Mouse (Mus musculus) hindbrain, embryonic 16.5 days (tissue): ENCODE results near the gene Megf8. TPM values are rescaled to one million over a fixed set of nuclear protein-coding genes. Genes with fewer than 3 reads are reported as not detected.

ENCODE experiments used
- ATAC-seq: fragments of 200-750 bp; cut with Nextera tagmentation; 2 replicates; pipeline ENCODE4 v1.8.0; 2017; ENCODE audit warnings: moderate TSS enrichment, moderate library complexity
- H3K27ac ChIP-seq: fragments of 300-500 bp; sonication (generic); 2 replicates; pipeline ENCODE4 v1.5.1; 2014; ENCODE audit warnings: low read depth, mild to moderate bottlenecking, control low read depth, low read length, moderate library complexity
- H3K27me3 ChIP-seq: fragments of 300-500 bp; sonication (generic); replicated peaks from 2 replicates; pipeline ENCODE4 v1.6.1; 2014; ENCODE audit warnings: low read length; ENCODE audit not compliant: control insufficient read depth, insufficient read depth
- H3K36me3 ChIP-seq: fragments of 300-500 bp; sonication (generic); 2 replicates; pipeline ENCODE4 v1.6.1; 2014; ENCODE audit warnings: mild to moderate bottlenecking, low read length, moderate library complexity, mixed read lengths; ENCODE audit not compliant: control insufficient read depth, insufficient read depth
- H3K4me1 ChIP-seq: fragments of 300-500 bp; sonication (generic); 2 replicates; pipeline ENCODE4 v1.6.1; 2014; ENCODE audit warnings: low read depth, low read length; ENCODE audit not compliant: control insufficient read depth, insufficient read depth
- H3K4me2 ChIP-seq: fragments of 300-500 bp; sonication (generic); 2 replicates; pipeline ENCODE4 v1.6.1; 2014; ENCODE audit warnings: mild to moderate bottlenecking, low read length, control low read depth, moderate library complexity
- H3K4me3 ChIP-seq: fragments of 300-500 bp; sonication (generic); 2 replicates; pipeline ENCODE4 v1.5.1; 2014; ENCODE audit warnings: mild to moderate bottlenecking, low read length, control low read depth, moderate library complexity
- H3K9ac ChIP-seq: fragments of 300-500 bp; sonication (generic); 2 replicates; pipeline ENCODE4 v1.6.1; 2014; ENCODE audit warnings: low read depth, mild to moderate bottlenecking, control low read depth, low read length, moderate library complexity
- H3K9me3 ChIP-seq: fragments of 300-500 bp; sonication (generic); 2 replicates; pipeline ENCODE4 v1.6.1; 2014; ENCODE audit warnings: mild to moderate bottlenecking, low read length, moderate library complexity; ENCODE audit not compliant: control insufficient read depth
- WGBS: fragments of 180-500 bp; shearing (Covaris S2); extraction: QIAGEN DNeasy Blood & Tissue Kit; methylation state at CpG from one replicate; pipeline ENCODE4 v1.1.7; 2014; 5-methylcytosine and 5-hydroxymethylcytosine counted together
- polyA plus RNA-seq: library from polyadenylated mRNA; unstranded; fragments of >200 nt; fragmentation: Nextera tagmentation; extraction: Ambion mirVana; gene quantifications from 2 replicates; pipeline ENCODE4 v1.2.1, GENCODE M21; 2015

Gene Megf8
- polyA plus RNA-seq, 1 experiment from 2014 or later = 23.6 TPM

- 26% methylated on average over 3 of the region's 3 CpGs for WGBS
- Histone ChIP-seq H3K4me1 (peaks cover 11% of the 10 kb centered on the region), H3K36me3 (peaks cover 11% of the 10 kb centered on the region), H3K27me3 (no peaks in the 10 kb centered on the region), H3K27ac (no peak overlapping the region), H3K4me3 (no peak overlapping the region), H3K4me2 (no peak overlapping the region), H3K9ac (no peak overlapping the region), H3K9me3 (no peaks in the 10 kb centered on the region)
- no peak for ATAC-seq
Measured at GRCm38 (mm10) chr7:25381284-25381680, 64.3 kb downstream of the Megf8 start.

DNA sequence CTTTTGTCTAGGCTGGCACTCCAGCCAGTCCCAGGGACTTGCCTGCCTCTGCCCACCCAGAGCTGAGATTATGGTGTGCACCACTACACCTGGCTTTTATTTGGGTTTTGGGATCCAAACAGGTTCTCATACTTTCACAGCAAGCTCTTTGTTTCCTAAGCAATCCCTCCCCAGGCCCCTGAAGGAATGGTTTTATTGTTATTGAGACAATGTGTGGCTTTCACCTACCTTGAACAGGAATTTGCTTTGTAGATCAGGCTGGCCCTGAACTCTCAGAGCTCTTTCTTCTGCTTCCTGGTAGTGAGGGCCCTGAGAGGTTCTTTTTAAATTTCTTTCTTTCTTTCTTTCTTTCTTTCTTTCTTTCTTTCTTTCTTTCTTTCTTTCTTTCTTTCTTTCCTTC lies 65.6 kb downstream of the Megf8 start:
- H3K27ac ChIP-seq = no peak overlapping the region

DNA sequence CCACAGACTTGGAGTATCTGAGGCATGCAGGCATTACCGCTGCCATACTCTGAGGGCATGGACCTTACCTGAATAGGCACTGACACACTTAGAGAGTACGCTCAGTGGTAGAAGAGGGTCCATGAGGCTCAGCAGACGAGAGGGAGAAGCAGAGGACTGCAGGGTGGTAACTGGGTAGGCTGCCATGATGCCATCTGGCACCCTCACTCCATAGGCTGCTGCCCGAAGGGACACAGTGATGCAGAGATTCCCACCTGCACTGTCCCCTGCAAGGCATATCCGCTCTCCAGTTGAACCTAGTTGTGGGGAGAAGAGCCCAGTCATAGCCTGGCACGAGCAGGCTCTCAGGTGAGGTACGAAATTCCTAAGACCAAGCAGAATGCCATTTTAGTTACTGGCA lies 66.4 kb downstream of the Megf8 start:
- H3K4me1 ChIP-seq = peaks cover 11% of the 10 kb centered on the region
- H3K4me3 ChIP-seq = no peak overlapping the region
- H3K27ac ChIP-seq = no peak overlapping the region
- H3K27me3 ChIP-seq = no peaks in the 10 kb centered on the region
- no peak overlapping the region for H3K9ac ChIP-seq
- no peak for ATAC-seq
- peaks cover 19% of the 10 kb centered on the region for H3K36me3 ChIP-seq
- H3K9me3 ChIP-seq = no peaks in the 10 kb centered on the region
- H3K4me2 ChIP-seq = no peak overlapping the region
- WGBS = 89% methylated on average over 7 of the region's 7 CpGs

More for the DNA sequence above, 65.6 kb downstream of the Megf8 start:
- Histone ChIP-seq H3K4me1 (peaks cover 11% of the 10 kb centered on the region), H3K27me3 (no peaks in the 10 kb centered on the region), H3K4me3 (no peak overlapping the region), H3K4me2 (no peak overlapping the region), H3K36me3 (peaks cover 13% of the 10 kb centered on the region), H3K9ac (no peak overlapping the region), H3K9me3 (no peaks in the 10 kb centered on the region)
- ATAC-seq = no peak

GRCm38 (mm10) chr7:25383891-25384290 lies 66.9 kb downstream of the Megf8 start:
- no peaks in the 10 kb centered on the region for H3K9me3 ChIP-seq
- no peak overlapping the region for H3K27ac ChIP-seq
- H3K4me3 ChIP-seq = no peak overlapping the region
- H3K27me3 ChIP-seq = no peaks in the 10 kb centered on the region
- H3K36me3 ChIP-seq = peaks cover 19% of the 10 kb centered on the region
- no peak overlapping the region for H3K9ac ChIP-seq
- H3K4me1 ChIP-seq = peaks cover 11% of the 10 kb centered on the region
- 81% methylated on average over 4 of the region's 4 CpGs for WGBS
- no peak overlapping the region for H3K4me2 ChIP-seq
- ATAC-seq = no peak

GRCm38 (mm10) chr7:25384318-25384717 lies 67.4 kb downstream of the Megf8 start:
- Histone ChIP-seq H3K27me3 (no peaks in the 10 kb centered on the region), H3K9ac (no peak overlapping the region; the same call in 1 of the 2 replicates), H3K9me3 (no peaks in the 10 kb centered on the region), H3K4me2 (no peak overlapping the region), H3K4me1 (peaks cover 10% of the 10 kb centered on the region), H3K4me3 (no peak overlapping the region), H3K36me3 (peaks cover 19% of the 10 kb centered on the region), H3K27ac (no peak overlapping the region)
- WGBS = 87% methylated on average over 13 of the region's 13 CpGs
- ATAC-seq = no peak

DNA sequence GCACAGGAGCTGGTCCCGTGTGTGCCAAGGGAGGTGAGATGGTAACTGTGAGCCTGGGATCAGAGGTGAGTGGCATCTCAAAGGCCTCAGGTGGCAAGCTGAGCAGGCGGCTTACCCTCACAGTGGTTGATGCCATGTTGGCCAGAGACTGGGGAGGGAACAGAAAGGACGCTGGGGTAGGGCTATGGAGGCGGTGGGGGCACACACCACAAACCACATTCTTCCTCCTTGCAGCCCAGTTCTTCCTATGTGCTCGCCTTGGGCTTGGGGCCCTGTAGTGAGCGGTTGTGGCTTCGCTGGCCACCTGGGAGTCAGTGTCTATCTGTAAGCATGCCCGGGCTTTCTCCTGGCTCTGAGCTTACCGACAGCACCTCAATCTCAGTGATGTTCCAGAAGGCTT lies 67.9 kb downstream of the Megf8 start:
- peaks cover 19% of the 10 kb centered on the region for H3K36me3 ChIP-seq

GRCm38 (mm10) chr7:25385259-25385658 lies 68.3 kb downstream of the Megf8 start:
- Histone ChIP-seq H3K36me3 (peaks cover 19% of the 10 kb centered on the region), H3K9me3 (no peaks in the 10 kb centered on the region), H3K9ac (no peak overlapping the region), H3K4me3 (no peak overlapping the region), H3K4me2 (no peak overlapping the region), H3K27me3 (no peaks in the 10 kb centered on the region), H3K4me1 (peaks cover 11% of the 10 kb centered on the region), H3K27ac (no peak overlapping the region)
- WGBS = 91% methylated on average over 12 of the region's 12 CpGs
- ATAC-seq = no peak

More for the DNA sequence above, 67.9 kb downstream of the Megf8 start:
- WGBS = 90% methylated on average over 9 of the region's 9 CpGs
- H3K4me3 ChIP-seq = no peak overlapping the region
- H3K9ac ChIP-seq = no peak overlapping the region
- no peaks in the 10 kb centered on the region for H3K27me3 ChIP-seq
- H3K4me2 ChIP-seq = no peak overlapping the region
- H3K27ac ChIP-seq = no peak overlapping the region
- no peaks in the 10 kb centered on the region for H3K9me3 ChIP-seq
- peaks cover 9% of the 10 kb centered on the region for H3K4me1 ChIP-seq
- ATAC-seq = no peak

GRCm38 (mm10) chr7:25385850-25386555 lies 69.0 kb downstream of the Megf8 start:
- H3K36me3 ChIP-seq = peaks cover 19% of the 10 kb centered on the region
- no peak overlapping the region for H3K4me2 ChIP-seq
- H3K4me3 ChIP-seq = no peak overlapping the region
- H3K9ac ChIP-seq = no peak overlapping the region
- WGBS = 79% methylated on average over 12 of the region's 12 CpGs
- peak overlapping the region; percentile 2; the same call in 1 of the 2 replicates for H3K27ac ChIP-seq
- peaks cover 13% of the 10 kb centered on the region for H3K4me1 ChIP-seq
- H3K27me3 ChIP-seq = no peaks in the 10 kb centered on the region
- no peak for ATAC-seq
- H3K9me3 ChIP-seq = no peaks in the 10 kb centered on the region

DNA sequence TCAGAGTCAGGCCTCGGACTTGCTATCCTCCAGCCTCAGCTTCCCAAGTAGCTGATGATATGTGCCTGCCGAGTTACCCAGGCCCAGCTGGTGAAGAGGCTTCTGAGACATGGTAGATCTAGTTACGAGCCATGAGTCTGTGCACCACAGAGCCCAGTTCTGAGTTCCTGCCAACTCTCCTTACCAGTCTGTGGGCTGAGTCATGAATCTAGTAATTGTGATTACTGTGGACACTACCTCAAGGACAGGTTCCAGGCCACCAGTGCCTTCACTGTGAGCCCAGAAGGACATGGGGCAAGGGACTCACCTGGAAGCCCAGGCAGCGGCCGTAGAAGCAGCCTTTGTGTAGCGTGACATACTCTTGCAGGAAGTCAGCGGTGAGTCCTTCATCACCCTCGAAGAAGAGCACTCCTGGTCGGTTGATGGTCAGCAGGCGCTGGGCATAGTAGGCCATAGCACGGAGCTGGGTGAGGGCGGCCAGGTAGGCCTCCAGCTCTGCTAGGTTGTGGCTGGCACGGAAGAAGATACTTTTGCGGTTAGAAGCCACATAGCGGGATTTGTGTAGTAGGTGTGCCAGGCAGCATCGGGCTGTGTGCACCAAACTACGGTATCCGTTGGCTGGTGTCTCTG lies 71.0 kb downstream of the Megf8 start:
- H3K27ac ChIP-seq = no peak overlapping the region
- H3K4me2 ChIP-seq = no peak overlapping the region
- ATAC-seq = no peak
- H3K4me3 ChIP-seq = no peak overlapping the region
- no peak overlapping the region for H3K9ac ChIP-seq
- H3K36me3 ChIP-seq = peaks cover 18% of the 10 kb centered on the region
- H3K4me1 ChIP-seq = peaks cover 17% of the 10 kb centered on the region
- WGBS = 97% methylated on average over 18 of the region's 18 CpGs
- no peaks in the 10 kb centered on the region for H3K27me3 ChIP-seq
- H3K9me3 ChIP-seq = no peaks in the 10 kb centered on the region
